Mouse (Mus musculus) G1E-ER4 (cell line): Measurements from ENCODE around the gene Senp2. TPM values are rescaled to one million over a fixed set of nuclear protein-coding genes. Genes with fewer than 3 reads are reported as not detected.

ENCODE experiments used
- GATA1 ChIP-seq: IDR thresholded peaks from one replicate; pipeline ENCODE4 v1.8.0; 2012; ENCODE audit warnings: low read length, inconsistent platforms
- polyA plus RNA-seq: library from polyadenylated mRNA; stranded (reverse); fragments of >175 nt; gene quantifications from 2 replicates; pipeline ENCODE4 v1.2.3, GENCODE M21; 2012

Gene Senp2
- 19.0 and 22.6 TPM in 2 replicates for polyA plus RNA-seq

DNA sequence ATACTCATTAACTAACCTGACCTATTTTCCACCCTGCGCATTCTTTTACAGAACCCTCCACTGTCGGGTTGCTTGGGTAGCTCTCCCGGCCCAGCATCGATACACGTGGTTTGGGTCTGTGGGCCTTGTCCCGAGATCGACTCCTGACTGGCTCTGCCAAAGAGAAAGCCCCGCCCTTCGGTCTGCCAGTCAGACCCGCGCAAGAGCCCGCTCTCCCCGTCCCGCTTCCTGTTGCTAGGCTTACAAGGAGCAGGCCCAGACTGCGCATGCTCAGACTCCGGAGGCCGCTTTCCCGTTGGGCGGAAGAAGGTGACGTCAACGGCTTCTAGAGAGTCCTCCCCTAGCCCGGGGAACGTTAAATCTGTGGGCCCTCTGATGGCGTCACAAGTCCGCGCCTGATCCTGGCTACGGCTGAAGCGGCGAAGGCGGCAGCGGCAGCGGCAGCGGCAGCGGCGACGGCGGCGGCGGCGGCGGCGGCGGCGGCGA lies at the start of gene Senp2:
TSS of gene Senp2 (plus strand) at position 386 of the 486 bp plus-strand sequence.
- no peak for TF ChIP-seq GATA1

DNA sequence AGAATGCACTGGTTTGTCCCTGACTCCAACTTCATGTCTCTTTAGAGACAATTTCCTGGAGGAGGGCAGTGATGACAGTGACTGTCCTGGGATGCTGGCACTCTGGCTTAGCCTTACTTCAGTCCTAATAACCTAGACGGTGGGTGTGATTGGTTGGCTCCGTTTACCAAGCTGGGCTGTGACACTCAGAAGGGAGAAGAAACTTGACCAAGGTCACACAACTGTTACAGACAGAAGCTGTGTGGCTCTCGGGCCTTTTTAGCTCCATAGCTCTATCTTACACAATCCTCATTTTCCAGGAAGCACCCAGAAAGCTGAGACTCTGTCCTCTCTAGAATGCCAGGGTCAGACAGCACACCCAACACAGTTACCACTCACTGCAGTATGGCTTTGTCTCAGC lies 43.7 kb upstream of the Senp2 start:
- TF ChIP-seq GATA1: no peak

- no peak for TF ChIP-seq GATA1
These were observed 39.4 kb upstream of the Senp2 start for GRCm38 (mm10) chr16:21969874-21970273.

DNA sequence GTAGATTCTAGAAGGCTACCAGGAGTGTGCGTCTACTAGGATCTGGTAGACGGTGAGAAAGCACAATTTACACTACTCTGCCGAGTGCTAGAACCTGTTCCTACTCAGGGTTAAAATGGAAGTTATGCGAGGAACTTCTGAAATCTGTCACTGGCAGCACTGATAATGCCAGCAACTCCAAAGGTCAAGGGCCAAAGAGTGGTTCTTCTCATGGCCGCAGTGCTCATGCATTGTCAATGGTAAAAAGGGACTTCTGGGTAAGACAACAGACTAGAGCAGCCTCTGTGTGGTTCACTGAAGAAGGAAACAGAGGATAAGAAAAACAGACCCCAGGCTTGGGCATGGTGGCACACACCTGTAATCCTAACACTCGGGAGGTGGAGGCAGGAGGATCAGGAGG lies 38.7 kb upstream of the Senp2 start:
- TF ChIP-seq GATA1: no peak

GRCm38 (mm10) chr16:21971446-21971845 lies 37.8 kb upstream of the Senp2 start:
- TF ChIP-seq GATA1: no peak

DNA sequence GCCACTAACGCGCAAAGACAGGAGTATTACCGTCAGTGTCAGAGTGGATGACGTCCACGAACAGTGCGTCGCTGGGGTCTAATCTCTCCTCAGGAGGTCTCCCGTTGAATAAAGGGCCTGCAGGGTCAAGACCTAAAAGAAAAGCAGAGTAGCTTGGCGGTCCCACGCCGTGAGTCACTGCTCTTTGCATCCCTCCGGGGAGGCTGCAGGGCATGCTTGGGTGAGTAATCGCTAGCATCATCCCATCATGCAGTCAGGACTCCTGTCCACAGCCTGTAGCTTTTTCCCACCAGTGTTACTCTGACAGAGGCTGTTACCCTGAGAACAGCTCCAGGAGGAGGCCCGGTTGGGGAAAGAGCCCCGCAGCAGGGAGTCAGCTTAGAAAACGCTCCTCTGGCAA lies 33.1 kb upstream of the Senp2 start:
- TF ChIP-seq GATA1: no peak

DNA sequence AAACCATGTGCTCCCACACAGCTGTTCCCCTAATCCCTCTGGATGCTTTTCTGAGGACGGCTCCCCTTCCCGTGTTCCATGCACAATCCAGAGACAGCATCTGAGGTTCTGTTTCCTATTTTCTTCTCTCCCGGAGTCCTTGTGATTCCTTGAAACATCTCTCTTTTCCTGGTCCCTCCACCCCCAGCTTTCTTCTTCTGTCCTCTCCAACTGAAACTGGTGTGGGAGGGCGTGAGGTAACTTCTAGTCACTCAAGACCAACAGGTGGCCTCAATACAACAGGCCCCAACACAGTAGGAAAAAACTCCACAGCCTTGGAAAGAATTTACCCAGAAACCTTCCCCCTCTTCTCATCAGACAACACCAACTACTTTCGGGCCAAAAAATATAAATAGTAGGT lies 31.9 kb upstream of the Senp2 start:
- TF ChIP-seq GATA1: no peak

- TF ChIP-seq GATA1: no peak
These were observed 26.1 kb upstream of the Senp2 start for GRCm38 (mm10) chr16:21983146-21983545.

GRCm38 (mm10) chr16:21983581-21983980 lies 25.7 kb upstream of the Senp2 start:
- TF ChIP-seq GATA1: no peak

DNA sequence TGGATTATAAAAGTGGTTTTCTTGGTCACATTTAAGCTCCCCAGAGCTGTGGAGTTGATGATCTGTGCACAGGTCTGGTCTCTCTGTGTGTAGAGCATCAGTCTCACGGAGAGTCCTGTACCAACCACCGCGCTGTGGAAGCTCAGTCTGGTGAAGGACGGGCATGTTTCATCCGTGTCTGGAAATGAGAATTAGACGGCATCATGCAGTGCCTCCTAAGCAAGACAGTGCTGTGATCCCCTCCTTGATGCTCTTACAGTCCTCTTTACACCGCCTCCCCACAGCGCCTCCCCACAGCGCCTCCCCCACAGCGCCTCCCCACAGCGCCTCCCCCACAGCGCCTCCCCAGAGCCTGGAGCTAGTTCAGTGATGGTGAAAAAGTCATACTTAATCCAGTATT lies 25.2 kb upstream of the Senp2 start:
- TF ChIP-seq GATA1: no peak

DNA sequence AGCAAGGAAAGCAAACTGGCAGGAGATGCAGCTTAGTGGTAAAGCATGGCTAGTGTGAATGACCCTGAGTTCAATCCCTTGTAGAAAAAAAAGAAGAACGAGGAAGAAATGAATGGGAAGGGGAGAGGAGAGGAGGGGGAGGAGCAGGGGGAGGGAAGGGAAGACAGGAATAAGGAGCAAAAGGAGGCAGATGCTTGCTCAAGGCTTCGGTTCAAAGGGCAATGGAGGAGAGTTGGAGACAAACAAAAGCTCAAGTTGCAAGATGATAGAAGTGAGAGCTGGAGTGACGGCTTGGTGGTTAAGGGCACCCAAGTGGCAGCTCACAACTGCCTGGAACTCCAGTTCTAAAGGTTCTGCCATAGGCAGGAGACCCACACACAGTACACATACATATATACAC lies 23.1 kb upstream of the Senp2 start:
- no peak for TF ChIP-seq GATA1

- no peak for TF ChIP-seq GATA1
These were observed 21.3 kb upstream of the Senp2 start for GRCm38 (mm10) chr16:21987956-21988355.

DNA sequence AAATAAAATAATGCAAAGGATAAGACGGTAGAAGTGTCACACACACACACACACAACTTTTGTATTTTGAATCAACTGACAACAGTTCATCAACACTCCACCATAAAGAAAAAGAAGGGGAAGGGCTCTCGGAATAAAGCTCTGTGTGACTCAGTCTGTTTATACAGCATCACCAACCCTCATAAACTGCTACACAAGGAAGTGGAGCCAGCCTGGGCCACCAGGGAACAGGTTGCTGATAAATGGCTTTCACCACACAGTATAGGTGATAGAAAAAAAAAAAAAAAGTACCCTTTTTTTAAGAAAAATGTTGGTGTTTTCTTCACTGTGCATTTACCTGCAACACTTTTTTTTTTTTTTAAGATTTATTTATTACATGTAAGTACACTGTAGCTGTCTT lies 17.5 kb upstream of the Senp2 start:
- TF ChIP-seq GATA1: no peak

DNA sequence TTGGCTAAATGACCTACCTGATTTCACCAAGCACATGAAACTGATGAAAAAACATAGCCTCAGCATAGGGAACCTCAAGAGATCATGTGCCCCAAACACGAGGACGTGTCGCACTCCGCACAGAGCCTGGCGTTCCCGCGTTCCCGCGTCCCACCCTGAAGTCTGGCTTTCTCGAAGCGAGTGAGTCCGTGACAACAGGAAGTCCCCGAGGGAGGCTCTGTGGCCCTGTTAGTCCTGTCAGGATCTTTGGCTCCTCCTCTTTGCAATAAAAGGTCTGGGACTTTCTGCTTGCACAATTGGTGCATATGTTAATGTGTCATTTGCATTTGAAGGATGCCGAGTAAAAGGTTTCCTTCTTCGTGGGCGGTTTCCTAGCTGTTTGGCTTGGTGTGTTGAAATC lies 14.0 kb upstream of the Senp2 start, which contains the start of gene Liph:
TSS of gene Liph (minus strand) at position 360 of the 400 bp plus-strand sequence.
- TF ChIP-seq GATA1: no peak

DNA sequence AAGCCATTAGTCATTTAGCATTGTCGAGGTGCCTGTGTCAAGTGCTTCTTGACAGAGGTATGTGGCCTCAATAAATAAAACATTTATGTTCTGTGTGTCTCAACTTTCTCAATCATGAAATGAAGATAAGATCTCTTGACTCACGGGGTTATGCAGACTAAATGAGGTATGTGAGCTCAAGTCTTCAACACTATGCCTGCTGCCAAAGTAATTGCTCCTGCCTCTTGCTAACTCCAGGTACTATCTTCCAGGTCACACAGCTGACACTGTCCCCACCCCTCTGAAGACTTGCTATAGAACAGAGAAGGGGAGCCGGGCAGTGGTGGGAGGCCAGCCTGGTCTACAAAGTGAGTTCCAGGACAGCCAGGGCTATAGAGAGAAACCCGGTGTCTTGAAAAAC lies 12.9 kb upstream of the Senp2 start:
- no peak for TF ChIP-seq GATA1

GRCm38 (mm10) chr16:21996881-21997641 lies 12.2 kb upstream of the Senp2 start:
- TF ChIP-seq GATA1: no peak

DNA sequence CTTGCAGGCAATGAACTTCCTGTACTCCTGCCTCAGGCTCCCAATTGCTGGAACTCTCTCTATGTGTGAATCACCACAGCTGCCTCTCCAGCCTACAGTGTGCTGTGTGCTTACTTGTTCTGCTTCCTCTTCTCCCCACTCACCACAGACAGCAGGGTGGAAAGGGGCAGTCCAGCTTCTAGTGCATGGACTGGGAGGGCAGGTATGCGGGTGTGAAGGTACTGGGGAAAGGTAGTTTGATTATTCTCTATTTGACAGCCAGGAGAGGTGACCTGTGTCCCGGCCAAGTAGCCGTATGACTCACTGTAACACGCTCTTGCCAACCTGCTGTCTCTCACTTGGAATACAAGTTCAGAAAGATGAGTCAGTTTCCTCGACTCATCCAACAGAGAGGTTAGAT lies 11.2 kb upstream of the Senp2 start:
- TF ChIP-seq GATA1: no peak
